Mouse (Mus musculus) lung, adult 2 months (tissue): ENCODE measurements around the gene Syn2. TPM values are rescaled to one million over a fixed set of nuclear protein-coding genes. Genes with fewer than 3 reads are reported as not detected.

Source experiments
- DNase-seq: peaks from one replicate; pipeline ENCODE4 v3.0.0; 2022
- H3K4me1 ChIP-seq: fragments of 200-500 bp; 2 replicates; pipeline ENCODE4 v1.6.1; 2011; ENCODE audit warnings: low read length; ENCODE audit not compliant: control insufficient read depth, insufficient read depth
- H3K4me3 ChIP-seq: fragments of 200-500 bp; replicated peaks from 2 replicates; pipeline ENCODE3; 2011; ENCODE audit warnings: low read depth, mild to moderate bottlenecking, control low read depth, low read length; ENCODE audit errors: extremely low read depth
- CTCF ChIP-seq: fragments of 200-500 bp; IDR thresholded peaks from 2 replicates; pipeline ENCODE4 v1.5.1; 2011; ENCODE audit warnings: mild to moderate bottlenecking, low read length, control low read depth; ENCODE audit not compliant: insufficient read depth
- POLR2A ChIP-seq: fragments of 200-500 bp; IDR thresholded peaks from 2 replicates; pipeline ENCODE4 v1.6.1; 2011; ENCODE audit warnings: low read depth, mild to moderate bottlenecking, control low read depth, low read length, borderline replicate concordance; ENCODE audit errors: extremely low read depth
- WGBS: fragments of 180-500 bp; shearing (Covaris S2); methylation state at CpG from one replicate; pipeline ENCODE4 v1.1.7; 2018; 5-methylcytosine and 5-hydroxymethylcytosine counted together
- polyA plus RNA-seq: library from polyadenylated mRNA; depleted of rRNA; stranded (reverse); fragments of >200 nt; gene quantifications from 2 replicates; pipeline ENCODE4 v1.2.3, GENCODE M21; 2012

Gene Syn2
- polyA plus RNA-seq, 1 experiment = 11.5 TPM

- 0 out of 2 replicates have a peak, but pooled peaks cover 3% of the 10 kb centered on the region for H3K4me1 ChIP-seq
- no peak for DNase-seq
- WGBS = 72% methylated on average over 3 of the region's 3 CpGs
- H3K4me3 ChIP-seq = no peak overlapping the region
- TF ChIP-seq POLR2A (no peak), CTCF (no peak)
These were observed 106.5 kb downstream of the Syn2 start for GRCm38 (mm10) chr6:115241131-115241699.

- DNase-seq = no peak
- no peak for TF ChIP-seq POLR2A
- no peak for TF ChIP-seq CTCF
- 75% methylated on average over 3 of the region's 3 CpGs for WGBS
- H3K4me1 ChIP-seq = 0 out of 2 replicates have a peak, but pooled peaks cover 3% of the 10 kb centered on the region
- H3K4me3 ChIP-seq = no peak overlapping the region
These were observed 107.2 kb downstream of the Syn2 start for GRCm38 (mm10) chr6:115241939-115242338.

- Histone ChIP-seq H3K4me1 (no peaks in the 10 kb centered on the region), H3K4me3 (no peak overlapping the region)
- WGBS = 75% methylated on average over 2 of the region's 2 CpGs
- no peak for DNase-seq
- TF ChIP-seq CTCF = no peak
- TF ChIP-seq POLR2A = no peak
These were observed 109.5 kb downstream of the Syn2 start for GRCm38 (mm10) chr6:115244222-115244621.

GRCm38 (mm10) chr6:115245500-115246058, 110.9 kb downstream of the Syn2 start:
- 83% methylated on average over 3 of the region's 3 CpGs for WGBS
- Histone ChIP-seq H3K4me3 (no peak overlapping the region), H3K4me1 (no peaks in the 10 kb centered on the region)
- no peak for DNase-seq
- TF ChIP-seq CTCF (no peak), POLR2A (no peak)

GRCm38 (mm10) chr6:115251531-115251985, 116.9 kb downstream of the Syn2 start:
- DNase-seq = no peak
- WGBS = 20% methylated on average over 13 of the region's 13 CpGs
- Histone ChIP-seq H3K4me1 (peaks cover 4% of the 10 kb centered on the region; the same call in 1 of the 2 replicates), H3K4me3 (no peak overlapping the region)
- TF ChIP-seq POLR2A (no peak), CTCF (no peak)

- 46% methylated on average over 7 of the region's 10 CpGs for WGBS
- no peak for DNase-seq
- Histone ChIP-seq H3K4me3 (no peak within 1 kb of the TSS), H3K4me1 (peaks cover 4% of the 10 kb centered on the region; the same call in 1 of the 2 replicates)
- no peak for TF ChIP-seq CTCF
- no peak for TF ChIP-seq POLR2A
These were observed 117.6 kb downstream of the Syn2 start, which contains the start of gene Timp4 for GRCm38 (mm10) chr6:115252099-115252873. Gene Timp4, minus strand, starts transcription at chr6:115252205.

GRCm38 (mm10) chr6:115255171-115255570, 120.5 kb downstream of the Syn2 start:
- no peak for DNase-seq
- 83% methylated on average over 3 of the region's 3 CpGs for WGBS
- Histone ChIP-seq H3K4me3 (no peak overlapping the region), H3K4me1 (peaks cover 4% of the 10 kb centered on the region; the same call in 1 of the 2 replicates)
- no peak for TF ChIP-seq POLR2A
- no peak for TF ChIP-seq CTCF

GRCm38 (mm10) chr6:115260507-115260906, 125.8 kb downstream of the Syn2 start:
- DNase-seq = no peak
- no peak overlapping the region for H3K4me3 ChIP-seq
- WGBS = 81% methylated on average over 3 of the region's 3 CpGs
- no peaks in the 10 kb centered on the region for H3K4me1 ChIP-seq
- no peak for TF ChIP-seq CTCF
- TF ChIP-seq POLR2A = no peak

GRCm38 (mm10) chr6:115266791-115267190, 132.1 kb downstream of the Syn2 start:
- 65% methylated on average over 5 of the region's 5 CpGs for WGBS
- no peaks in the 10 kb centered on the region for H3K4me1 ChIP-seq
- DNase-seq = no peak
- H3K4me3 ChIP-seq = no peak overlapping the region
- TF ChIP-seq POLR2A (no peak), CTCF (no peak)
